In genomic region chr1:43819091-43819490, GRCm38 (mm10) we compare ENCODE assay signal across 21 mouse cellular contexts. TPM values are rescaled to one million over a fixed set of nuclear protein-coding genes. Genes with fewer than 3 reads are reported as not detected.
DNase-seq lines count a peak whose midpoint lies in the region; ATAC-seq lines count a peak whose summit lies in the region.
"Had no signal": no experiment of that assay in that cellular context is flagged by ENCODE, and none has a peak within 500 bp of the region (broad histone marks: within the 10 kb centered on the region; RNA-seq: fewer than 3 reads in every experiment).

No protein-coding gene starts in this region.

- no peaks in the 10 kb centered on the region for H3K36me3 ChIP-seq in intestine, embryonic 15.5 days
- H3K36me3 ChIP-seq: embryonic facial prominence, embryonic 15.5 days; heart, embryonic 10.5 days; lung, embryonic 15.5 days; neural tube, embryonic 15.5 days had no signal

- 55% methylated on average over 2 of the region's 2 CpGs for WGBS in intestine, embryonic 15.5 days

- H3K4me2 ChIP-seq in intestine, embryonic 15.5 days (replicated peaks), result no peak overlapping the region
- H3K4me2 ChIP-seq: embryonic facial prominence, embryonic 15.5 days; lung, embryonic 15.5 days; neural tube, embryonic 15.5 days had no signal

- peak; percentile 31 for DNase-seq in kidney, adult 9 months
- no peak for DNase-seq in kidney, postnatal 4 days
- peak; percentile 70 for DNase-seq in 3134 (ENCODE audit: extremely low read depth, insufficient read length, low spot score)
- DNase-seq in Muller cell, postnatal 12 days (ENCODE audit: inconsistent ontology term), result peak; percentile 77
- DNase-seq in embryo, embryonic 10.5 days (ENCODE audit: low spot score), result no peak
- DNase-seq: cerebellum, adult 11-12 months; gastrocnemius, postnatal 10 days; heart, postnatal 4 days; liver; retina, postnatal 1 day; spleen, adult 18-20 months had no signal

- no peaks in the 10 kb centered on the region for H3K27me3 ChIP-seq in intestine, embryonic 15.5 days (replicated peaks)
- H3K27me3 ChIP-seq: CH12.LX; embryonic facial prominence, embryonic 15.5 days; lung, embryonic 15.5 days; megakaryocyte, embryonic 14.5 days; neural tube, embryonic 15.5 days had no signal

- no peaks in the 10 kb centered on the region for H3K9me3 ChIP-seq in intestine, embryonic 15.5 days
- H3K9me3 ChIP-seq: embryonic facial prominence, embryonic 15.5 days; heart, embryonic 10.5 days; lung, embryonic 15.5 days; megakaryocyte, embryonic 14.5 days; neural tube, embryonic 15.5 days had no signal

- no peak overlapping the region for H3K9ac ChIP-seq in intestine, embryonic 15.5 days
- H3K9ac ChIP-seq: embryonic facial prominence, embryonic 15.5 days; lung, embryonic 15.5 days; neural tube, embryonic 15.5 days had no signal

- no peaks in the 10 kb centered on the region for H3K4me1 ChIP-seq in intestine, embryonic 15.5 days (replicated peaks)
- H3K4me1 ChIP-seq: embryonic facial prominence, embryonic 15.5 days; heart, embryonic 10.5 days; lung, embryonic 15.5 days had no signal

- H3K4me3 ChIP-seq in intestine, embryonic 15.5 days (replicated peaks), result no peak overlapping the region
- H3K4me3 ChIP-seq: embryonic facial prominence, embryonic 15.5 days; heart, embryonic 10.5 days; lung, embryonic 15.5 days; megakaryocyte, embryonic 14.5 days; neural tube, embryonic 15.5 days had no signal

- peak; percentile 92 for ATAC-seq in intestine, embryonic 15.5 days
- ATAC-seq in megakaryocyte progenitor cell, adult 5-6 weeks (replicated peaks; ENCODE audit: poor library complexity), result no peak
- ATAC-seq: forebrain, embryonic 14.5 days; inflammation-experienced regulatory T-cells, adult 6 months had no signal

- no peak overlapping the region for H3K27ac ChIP-seq in intestine, embryonic 15.5 days
- H3K27ac ChIP-seq: embryonic facial prominence, embryonic 15.5 days; heart, embryonic 10.5 days; lung, embryonic 15.5 days; neural tube, embryonic 15.5 days had no signal

RNA-seq across cellular contexts. Expression of gene Uxs1, which starts 8.5 kb away (rescaled TPM):
- polyA plus RNA-seq in intestine, embryonic 15.5 days (2015; fragmentation: Nextera tagmentation; extraction: Ambion mirVana), result 16.2 and 19.3 TPM in 2 replicates
- 28.0 and 32.7 TPM in 2 replicates for total RNA-seq in megakaryocyte progenitor cell, adult 5-6 weeks (2015)
- 30.7 and 49.6 TPM in 2 replicates for total RNA-seq in megakaryocyte progenitor cell, adult 5-6 weeks (2017)

Comparison
In these comparisons a context has a peak if more than half of its experiments do, and no peak if none do; other contexts are left out.
1. DNase-seq: peak in kidney, adult 9 months (single experiment), 3134 (single experiment) and Muller cell, postnatal 12 days (single experiment); none in kidney, postnatal 4 days (0 of 2) and embryo, embryonic 10.5 days (single experiment).